Mouse (Mus musculus): Measurements from ENCODE around the gene Eftud2. TPM values are rescaled to one million over a fixed set of nuclear protein-coding genes. Genes with fewer than 3 reads are reported as not detected.

Eftud2 gene
- polyA plus RNA-seq, 1 experiment: 114 TPM

GRCm38 (mm10) chr11:102896641-102897040, 15.9 kb upstream of the Eftud2 start:
- DNase-seq (ENCODE audit: low read depth): no peak
- no peak for TF ChIP-seq POLR2A (IDR thresholded peaks at IDR 0.05; ENCODE audit: borderline replicate concordance, extremely low read depth, insufficient read depth, insufficient read length, poor library complexity, severe bottlenecking)
- TF ChIP-seq CTCF (IDR thresholded peaks at IDR 0.05; ENCODE audit: borderline replicate concordance, extremely low read depth, insufficient read depth, insufficient read length): no peak

GRCm38 (mm10) chr11:102895779-102896178, 15.0 kb upstream of the Eftud2 start:
- no peak for TF ChIP-seq POLR2A (IDR thresholded peaks at IDR 0.05; ENCODE audit: borderline replicate concordance, extremely low read depth, insufficient read depth, insufficient read length, poor library complexity, severe bottlenecking)
- no peak for TF ChIP-seq CTCF (IDR thresholded peaks at IDR 0.05; ENCODE audit: borderline replicate concordance, extremely low read depth, insufficient read depth, insufficient read length)
- DNase-seq (ENCODE audit: low read depth): no peak

- TF ChIP-seq POLR2A (IDR thresholded peaks at IDR 0.05; ENCODE audit: borderline replicate concordance, extremely low read depth, insufficient read depth, insufficient read length, poor library complexity, severe bottlenecking): no peak
- TF ChIP-seq CTCF (IDR thresholded peaks at IDR 0.05; ENCODE audit: borderline replicate concordance, extremely low read depth, insufficient read depth, insufficient read length): no peak
- no peak for DNase-seq (ENCODE audit: low read depth)
These were observed 13.9 kb upstream of the Eftud2 start for GRCm38 (mm10) chr11:102894716-102895115.

- peak; percentile 78 for DNase-seq (ENCODE audit: low read depth)
- TF ChIP-seq CTCF (IDR thresholded peaks at IDR 0.05; ENCODE audit: borderline replicate concordance, extremely low read depth, insufficient read depth, insufficient read length) (peak; percentile 68), POLR2A (IDR thresholded peaks at IDR 0.05; ENCODE audit: borderline replicate concordance, extremely low read depth, insufficient read depth, insufficient read length, poor library complexity, severe bottlenecking) (no peak)
These were observed 12.3 kb upstream of the Eftud2 start for GRCm38 (mm10) chr11:102893015-102893651.

- no peak for TF ChIP-seq POLR2A (IDR thresholded peaks at IDR 0.05; ENCODE audit: borderline replicate concordance, extremely low read depth, insufficient read depth, insufficient read length, poor library complexity, severe bottlenecking)
- no peak for TF ChIP-seq CTCF (IDR thresholded peaks at IDR 0.05; ENCODE audit: borderline replicate concordance, extremely low read depth, insufficient read depth, insufficient read length)
- no peak for DNase-seq (ENCODE audit: low read depth)
These were observed 9.3 kb upstream of the Eftud2 start for GRCm38 (mm10) chr11:102890096-102890495.

GRCm38 (mm10) chr11:102888135-102888534, 7.3 kb upstream of the Eftud2 start:
- peak; percentile 32 for DNase-seq (ENCODE audit: low read depth)
- TF ChIP-seq CTCF (IDR thresholded peaks at IDR 0.05; ENCODE audit: borderline replicate concordance, extremely low read depth, insufficient read depth, insufficient read length) (no peak), POLR2A (IDR thresholded peaks at IDR 0.05; ENCODE audit: borderline replicate concordance, extremely low read depth, insufficient read depth, insufficient read length, poor library complexity, severe bottlenecking) (no peak)

GRCm38 (mm10) chr11:102887433-102887832, 6.6 kb upstream of the Eftud2 start:
- no peak for TF ChIP-seq CTCF (IDR thresholded peaks at IDR 0.05; ENCODE audit: borderline replicate concordance, extremely low read depth, insufficient read depth, insufficient read length)
- no peak for TF ChIP-seq POLR2A (IDR thresholded peaks at IDR 0.05; ENCODE audit: borderline replicate concordance, extremely low read depth, insufficient read depth, insufficient read length, poor library complexity, severe bottlenecking)
- DNase-seq (ENCODE audit: low read depth): no peak

- TF ChIP-seq POLR2A (IDR thresholded peaks at IDR 0.05; ENCODE audit: borderline replicate concordance, extremely low read depth, insufficient read depth, insufficient read length, poor library complexity, severe bottlenecking): no peak
- no peak for TF ChIP-seq CTCF (IDR thresholded peaks at IDR 0.05; ENCODE audit: borderline replicate concordance, extremely low read depth, insufficient read depth, insufficient read length)
- no peak for DNase-seq (ENCODE audit: low read depth)
These were observed 3.9 kb upstream of the Eftud2 start, which contains the start of gene Fam187a for GRCm38 (mm10) chr11:102884616-102885219. TSS of gene Fam187a (plus strand) at chr11:102885169.

GRCm38 (mm10) chr11:102881314-102882198, 771 bp upstream of the Eftud2 start:
- no peak for DNase-seq (ENCODE audit: low read depth)
- no peak for TF ChIP-seq CTCF (IDR thresholded peaks at IDR 0.05; ENCODE audit: borderline replicate concordance, extremely low read depth, insufficient read depth, insufficient read length)
- no peak for TF ChIP-seq POLR2A (IDR thresholded peaks at IDR 0.05; ENCODE audit: borderline replicate concordance, extremely low read depth, insufficient read depth, insufficient read length, poor library complexity, severe bottlenecking)

GRCm38 (mm10) chr11:102879558-102879957, 1.2 kb downstream of the Eftud2 start:
- TF ChIP-seq POLR2A (IDR thresholded peaks at IDR 0.05; ENCODE audit: borderline replicate concordance, extremely low read depth, insufficient read depth, insufficient read length, poor library complexity, severe bottlenecking) (no peak), CTCF (IDR thresholded peaks at IDR 0.05; ENCODE audit: borderline replicate concordance, extremely low read depth, insufficient read depth, insufficient read length) (no peak)
- no peak for DNase-seq (ENCODE audit: low read depth)

GRCm38 (mm10) chr11:102874801-102875334, 5.9 kb downstream of the Eftud2 start:
- DNase-seq (ENCODE audit: low read depth): peak; percentile 8
- TF ChIP-seq POLR2A (IDR thresholded peaks at IDR 0.05; ENCODE audit: borderline replicate concordance, extremely low read depth, insufficient read depth, insufficient read length, poor library complexity, severe bottlenecking) (no peak), CTCF (IDR thresholded peaks at IDR 0.05; ENCODE audit: borderline replicate concordance, extremely low read depth, insufficient read depth, insufficient read length) (no peak)
